Mouse (Mus musculus) ovary, postnatal 14 days (tissue): ENCODE data around the gene Chchd10.
"Not testable (repeated sequence)": the region's sequence is repeated elsewhere in the genome, so short reads cannot be mapped to it uniquely, and the experiment has no call there.

Experiments
- DNase-seq: peaks from one replicate; pipeline ENCODE4 v3.0.0; 2022; ENCODE audit warnings: low spot score

Chchd10 gene

DNA sequence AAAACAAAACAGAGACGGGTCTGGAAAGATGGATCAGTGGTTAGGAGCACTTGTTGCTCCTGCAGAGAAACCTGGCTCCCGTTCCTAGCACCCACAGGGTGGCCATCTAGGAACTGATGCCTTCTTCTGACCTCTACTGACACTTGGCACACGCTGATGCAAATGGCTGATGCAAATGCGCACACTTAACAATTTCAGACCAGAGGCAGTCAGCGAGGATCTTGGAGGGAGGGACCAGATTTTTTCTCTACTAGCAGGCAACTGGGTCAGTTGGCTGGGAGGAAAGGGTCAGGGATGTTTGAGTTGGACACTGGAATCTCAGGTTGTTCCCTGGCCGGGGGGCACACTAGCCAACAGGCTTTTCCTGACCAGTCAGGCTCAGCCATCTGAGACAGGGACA lies at the start of gene Chchd10:
Gene Chchd10, plus strand, starts transcription at position 240 of the 400 bp plus-strand sequence.
- no peak for DNase-seq

- DNase-seq: peak; percentile 75
These were observed 49.7 kb upstream of the Chchd10 start for GRCm38 (mm10) chr10:75883232-75883552.

GRCm38 (mm10) chr10:75884742-75885141 lies 48.2 kb upstream of the Chchd10 start:
- DNase-seq: no peak

- not testable (repeated sequence) for DNase-seq
These were observed 45.4 kb upstream of the Chchd10 start for GRCm38 (mm10) chr10:75887504-75887903.

DNA sequence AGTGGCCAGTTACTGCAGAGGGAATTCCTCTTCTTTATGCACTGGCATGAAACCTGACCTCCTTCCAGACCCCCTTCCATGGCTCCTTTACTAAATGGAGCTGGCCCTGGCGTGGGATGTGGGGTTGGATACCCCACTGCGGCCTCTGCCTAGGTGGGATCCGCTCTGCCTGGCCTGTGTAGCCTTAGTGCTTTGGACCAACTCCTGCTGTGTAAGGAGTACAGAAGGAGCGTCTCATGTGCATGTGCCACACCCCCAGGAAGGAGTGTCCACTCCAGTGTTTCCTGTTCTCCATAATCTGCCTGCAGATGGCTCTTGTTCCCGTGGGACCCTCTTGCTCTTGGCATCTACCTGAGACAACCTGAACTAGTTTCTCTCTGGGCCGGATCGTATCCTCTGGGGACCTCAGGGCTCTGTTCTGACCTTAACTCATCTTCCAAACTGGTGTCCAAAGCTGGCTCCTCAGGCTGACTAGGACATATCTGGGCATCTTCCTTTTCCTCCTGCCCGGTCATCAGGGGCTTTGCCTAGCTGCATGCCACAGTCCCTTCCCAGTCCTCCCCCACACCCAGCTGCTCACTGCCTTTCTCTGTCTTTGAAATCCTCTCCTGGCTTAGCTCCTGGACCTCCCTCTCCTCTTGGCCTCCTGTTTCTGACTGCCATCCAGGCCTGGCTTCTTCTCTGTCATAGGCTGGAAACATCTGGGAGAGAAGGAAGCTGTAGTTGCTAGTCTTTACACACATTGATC lies 43.4 kb upstream of the Chchd10 start:
- no peak for DNase-seq

GRCm38 (mm10) chr10:75893089-75893750 lies 39.7 kb upstream of the Chchd10 start, which contains the start of gene Derl3:
TSS of gene Derl3 (plus strand) at chr10:75893413.
- peak; percentile 76 for DNase-seq

DNA sequence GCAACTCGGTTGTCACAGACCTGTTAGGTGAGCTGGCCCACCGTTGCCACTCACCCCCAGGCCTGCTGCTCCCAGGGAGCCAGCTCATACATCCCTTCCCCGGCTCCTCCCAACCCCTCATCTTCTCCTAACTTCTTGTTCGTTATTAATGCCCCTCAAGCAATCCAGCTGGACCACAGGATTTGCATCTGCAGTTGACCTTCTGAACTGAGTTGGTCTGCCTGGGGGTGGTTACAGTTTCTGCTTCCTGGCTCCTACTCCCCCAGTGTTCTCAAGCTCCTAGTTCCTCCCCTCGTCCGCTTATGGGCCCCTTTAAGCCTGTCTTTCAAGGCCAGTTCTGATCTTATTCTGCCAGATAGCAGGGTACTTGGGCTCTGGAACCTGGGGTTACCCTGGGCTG lies 38.3 kb upstream of the Chchd10 start:
- no peak for DNase-seq

DNA sequence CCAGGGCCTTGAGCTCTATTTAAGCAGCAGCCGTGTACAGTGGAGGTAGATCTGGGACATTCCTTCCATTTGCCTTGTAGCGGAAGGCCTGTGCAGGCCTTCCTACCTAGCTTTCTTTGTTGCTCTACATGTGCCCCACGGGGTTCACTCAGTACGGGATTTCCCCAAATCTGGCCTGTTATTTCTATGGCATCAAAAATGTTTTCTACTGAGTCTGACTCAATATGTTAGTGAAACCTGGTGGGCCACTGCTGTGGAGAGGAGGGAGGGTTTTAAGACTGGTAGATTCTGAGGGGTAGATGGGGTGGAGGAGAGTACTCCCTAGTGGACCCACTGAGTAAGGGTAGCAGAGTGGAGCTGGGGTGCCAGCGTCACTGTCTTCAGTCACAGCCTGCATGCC lies 37.2 kb upstream of the Chchd10 start:
- DNase-seq: no peak

DNA sequence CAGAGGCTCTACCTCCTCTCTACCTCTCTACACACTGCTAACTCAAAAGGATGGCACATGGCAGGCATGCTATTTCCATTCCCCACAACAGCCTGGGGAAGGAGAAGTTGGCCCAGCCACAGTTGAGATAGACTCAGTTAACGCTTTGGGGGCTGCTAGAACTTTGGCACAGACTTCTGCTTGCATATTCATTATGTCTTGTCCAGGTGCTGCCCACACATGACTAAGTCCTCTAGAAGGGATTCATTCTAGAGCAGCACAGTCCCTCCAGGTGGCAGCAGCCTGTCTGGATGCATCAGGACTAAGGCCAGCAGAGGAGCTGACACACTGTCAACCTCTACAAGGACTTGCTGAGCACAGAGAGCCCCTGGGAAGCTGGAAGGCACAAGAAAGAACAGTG lies 36.7 kb upstream of the Chchd10 start:
- DNase-seq: no peak

- peak; percentile 55 for DNase-seq
These were observed 35.6 kb upstream of the Chchd10 start for GRCm38 (mm10) chr10:75897373-75897772.

DNA sequence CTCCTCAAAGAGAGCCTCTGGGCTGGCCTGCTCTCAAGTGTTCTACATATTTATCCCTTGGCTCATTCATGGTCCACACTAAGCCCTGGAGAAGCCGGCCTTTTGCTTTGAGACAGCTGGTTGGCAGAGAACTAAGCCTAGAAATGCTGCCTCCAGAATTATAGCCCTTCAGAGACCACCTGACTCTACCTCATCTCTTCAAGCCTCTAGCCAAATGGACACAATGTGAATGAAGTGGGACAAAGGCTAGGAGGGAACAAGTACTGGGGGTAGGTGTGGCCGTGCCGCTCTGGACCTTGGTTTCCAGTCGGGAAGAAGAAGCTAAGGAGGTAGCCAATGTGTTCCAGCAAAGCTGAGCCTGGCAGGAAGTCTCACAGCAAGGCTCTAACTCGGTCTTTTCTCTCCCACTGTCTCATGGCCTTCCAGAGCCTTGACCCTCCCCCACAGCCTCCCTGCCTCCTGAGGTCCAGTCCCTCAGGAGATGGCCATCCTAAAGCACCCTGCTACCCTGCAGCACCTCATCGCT lies 34.8 kb upstream of the Chchd10 start:
- no peak for DNase-seq

- DNase-seq: peak; percentile 48
These were observed 34.1 kb upstream of the Chchd10 start for GRCm38 (mm10) chr10:75898846-75899245.

GRCm38 (mm10) chr10:75904391-75904790 lies 28.5 kb upstream of the Chchd10 start:
- no peak for DNase-seq

- DNase-seq: no peak
These were observed 26.0 kb upstream of the Chchd10 start for GRCm38 (mm10) chr10:75906882-75907281.

DNA sequence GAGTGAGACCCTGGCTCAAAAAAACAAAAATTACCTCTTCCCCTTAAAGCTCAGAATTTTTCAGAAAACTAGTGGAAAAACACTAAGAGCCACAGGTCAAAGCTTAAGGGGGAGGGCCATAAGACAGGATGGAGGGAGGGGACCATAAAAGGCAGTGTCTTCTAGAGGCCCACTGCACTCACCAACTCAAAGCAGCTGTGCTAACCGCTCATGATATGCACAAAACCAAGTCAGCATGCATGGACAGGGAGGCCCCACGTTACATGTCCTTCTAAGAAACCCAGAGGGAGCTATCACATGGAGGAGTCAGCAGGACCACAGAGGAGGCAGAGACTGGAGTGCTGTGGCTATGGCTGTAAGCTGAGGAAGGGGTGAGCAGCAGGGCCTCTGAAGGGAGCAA lies 22.2 kb upstream of the Chchd10 start:
- no peak for DNase-seq

GRCm38 (mm10) chr10:75913013-75913589 lies 19.8 kb upstream of the Chchd10 start:
- no peak for DNase-seq

DNA sequence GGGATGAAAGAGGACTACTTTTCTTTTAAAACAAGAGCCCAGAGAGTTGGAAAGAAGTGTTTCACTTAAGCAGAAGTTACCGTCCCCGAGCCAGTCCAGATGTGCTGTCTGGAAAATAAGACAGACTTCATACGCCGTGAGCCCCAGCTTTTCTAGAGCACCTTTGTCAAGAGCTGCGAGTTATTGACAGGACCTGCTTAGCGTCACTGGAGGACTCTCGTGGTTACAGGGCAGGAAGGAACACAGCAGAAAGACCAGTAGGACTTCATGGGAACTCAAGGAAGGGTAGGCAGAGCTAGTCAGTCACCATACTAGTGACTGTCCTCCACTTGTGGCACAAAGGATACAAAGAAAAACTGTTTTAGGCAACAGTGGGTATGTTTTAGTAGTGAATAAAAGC lies 17.4 kb upstream of the Chchd10 start:
- no peak for DNase-seq

DNA sequence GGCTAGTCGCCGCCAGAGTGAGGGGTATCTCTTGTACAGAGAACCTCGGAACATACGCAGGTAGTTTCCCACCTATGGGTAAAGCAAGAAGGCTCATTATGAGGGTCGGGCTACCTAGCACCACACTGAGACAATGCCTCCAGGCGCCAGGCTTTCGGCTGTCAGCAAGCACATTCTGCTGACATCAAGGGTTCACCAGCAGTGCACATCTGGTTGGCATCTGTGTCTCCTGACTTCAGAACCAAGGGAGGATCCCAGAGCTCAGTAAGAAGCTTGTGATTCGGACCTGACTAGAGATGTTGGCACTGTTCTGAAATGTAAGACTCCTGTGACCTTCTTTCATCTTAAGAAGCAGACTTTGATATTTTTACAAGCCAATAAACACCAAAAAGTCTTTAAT lies 16.1 kb upstream of the Chchd10 start:
- no peak for DNase-seq

DNA sequence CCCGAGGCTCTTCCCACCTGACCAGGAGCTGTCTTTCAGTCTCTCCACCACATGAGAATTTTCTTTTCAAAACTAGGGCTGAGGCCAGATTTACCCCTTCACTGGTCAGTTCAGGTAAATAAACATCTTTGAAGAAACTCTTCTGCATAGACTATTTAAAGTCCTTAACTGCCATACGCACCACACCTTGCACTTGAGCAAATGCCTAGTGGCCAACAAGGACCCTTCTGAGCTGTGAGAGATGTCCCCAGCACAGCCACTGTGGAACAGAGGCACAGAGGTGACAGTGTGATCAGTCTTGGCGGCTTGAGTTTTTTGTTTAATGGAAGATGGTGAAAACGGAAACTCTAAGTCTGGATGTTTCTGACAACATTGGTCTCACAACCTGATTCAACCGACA lies 13.9 kb upstream of the Chchd10 start:
- DNase-seq: no peak

DNA sequence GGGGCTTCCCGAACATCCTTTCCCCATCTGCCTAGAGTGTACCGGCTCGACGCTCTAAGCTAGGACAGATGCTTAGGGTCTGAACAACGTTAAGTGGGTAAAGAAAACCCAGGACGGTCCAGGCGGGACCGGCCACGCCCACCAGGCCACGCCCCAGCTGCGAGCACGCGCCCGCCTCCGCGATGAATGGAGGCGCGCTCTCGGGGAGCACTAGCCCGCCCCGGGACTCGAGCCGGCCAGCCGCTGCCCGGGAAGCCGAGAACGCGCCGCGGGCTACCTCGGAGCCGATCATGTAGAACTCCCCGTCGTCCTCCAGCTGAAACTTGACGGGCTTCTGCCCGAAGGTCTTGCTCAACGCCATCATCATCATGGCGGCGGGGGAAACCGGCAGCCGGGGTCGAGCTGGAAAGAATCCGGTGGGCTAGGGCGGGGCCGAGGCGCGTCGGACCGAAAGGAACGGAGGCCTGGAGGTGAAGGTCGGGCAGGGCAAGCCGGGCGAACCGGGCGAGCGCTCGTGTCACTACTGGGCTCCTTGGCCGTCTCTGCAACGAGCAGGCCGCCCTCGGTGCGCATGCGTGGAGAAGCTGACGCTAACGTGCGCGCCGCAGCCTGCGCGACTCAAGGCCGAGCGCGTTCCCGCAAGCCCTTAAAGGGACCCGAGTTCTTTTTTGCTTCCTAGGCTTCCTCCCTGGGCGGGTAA lies 11.8 kb upstream of the Chchd10 start, which contains the start of gene Smarcb1:
Gene Smarcb1, minus strand, starts transcription at position 592 of the 700 bp plus-strand sequence.
- DNase-seq: peak; percentile 94

DNA sequence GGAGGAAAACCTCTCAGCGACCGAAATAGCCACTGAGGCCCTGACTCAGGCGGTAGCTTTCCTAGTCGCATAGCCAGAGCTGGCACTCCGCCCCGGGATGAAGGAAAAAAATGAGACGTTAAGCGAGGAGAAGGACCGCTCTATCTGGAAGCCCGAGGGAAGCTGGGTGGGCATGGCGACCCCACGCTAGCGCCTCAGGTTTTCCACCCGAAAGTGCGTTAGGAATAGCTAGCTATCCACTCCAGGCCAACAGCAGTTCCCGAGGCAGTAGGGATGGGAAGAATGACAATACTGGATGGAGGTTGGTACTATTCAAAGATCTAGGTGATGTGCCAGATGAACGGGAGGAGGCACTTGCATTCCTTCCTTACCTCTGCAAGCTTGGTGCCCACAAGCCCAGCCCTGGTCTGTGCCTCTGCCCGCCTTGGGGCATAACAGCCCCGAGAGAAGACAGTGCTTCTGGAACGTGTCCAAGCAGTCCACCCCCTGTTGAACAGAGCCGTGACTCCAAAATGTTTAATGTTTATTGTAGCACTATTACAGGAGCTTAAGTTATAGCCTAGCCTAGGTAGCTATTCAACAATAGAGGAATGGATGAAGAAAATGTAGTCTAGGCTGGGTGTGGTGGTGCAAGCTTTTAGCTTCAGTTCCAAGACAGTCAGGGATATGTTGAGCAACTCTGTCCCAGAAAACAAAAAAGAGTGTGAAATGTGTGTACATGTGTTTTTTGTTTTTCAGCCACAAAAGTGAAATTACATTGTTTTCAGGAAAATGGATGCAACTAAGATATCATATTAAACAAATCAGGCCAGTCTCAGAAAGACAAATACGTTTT lies 11.0 kb upstream of the Chchd10 start:
- no peak for DNase-seq

DNA sequence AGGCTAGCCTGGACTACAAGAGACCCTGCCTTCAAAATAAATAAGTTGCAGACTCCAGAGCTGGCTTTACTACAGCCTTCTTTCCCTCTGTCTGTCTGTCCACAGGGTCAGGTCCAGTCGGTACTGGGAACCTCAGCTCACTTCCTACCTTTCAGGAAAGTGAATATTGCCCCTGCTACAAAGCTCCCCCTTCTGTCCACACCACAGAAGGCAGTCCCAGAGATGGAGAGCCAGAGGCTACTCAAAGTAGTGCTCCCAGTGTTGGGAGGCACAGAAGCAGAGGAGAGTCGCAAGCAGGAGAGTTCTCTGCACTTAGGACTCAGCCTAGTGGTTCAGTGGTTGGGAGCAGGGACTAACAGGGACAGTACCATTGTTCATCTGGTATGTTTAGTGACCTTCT lies 8.6 kb upstream of the Chchd10 start:
- DNase-seq: no peak
